Mouse (Mus musculus): Measurements from ENCODE around the gene Fbxw10.

GRCm38 (mm10) chr11:62827911-62828310 is 19.0 kb upstream of the Fbxw10 start:
- TF ChIP-seq CTCF (IDR thresholded peaks at IDR 0.05; ENCODE audit: low read depth), result no peak
- TF ChIP-seq EP300 (IDR thresholded peaks at IDR 0.05; ENCODE audit: low read depth), result no peak

Measured in liver, embryonic 14.5 days (tissue).